Mouse (Mus musculus) heart, embryonic 11.5 days (tissue): ENCODE data around the gene Enox1. TPM values are rescaled to one million over a fixed set of nuclear protein-coding genes. Genes with fewer than 3 reads are reported as not detected.

Experiments
- ATAC-seq: fragments of 200-750 bp; cut with Nextera tagmentation; replicated peaks from 2 replicates; pipeline ENCODE4 v1.8.0; 2017; ENCODE audit warnings: moderate library complexity; ENCODE audit not compliant: insufficient number of reproducible peaks, low FRiP score, low TSS enrichment
- H3K27ac ChIP-seq: fragments of 300-500 bp; sonication (generic); 2 replicates; pipeline ENCODE4 v1.5.1; 2014; ENCODE audit warnings: mild to moderate bottlenecking, low read depth, low read length
- H3K27me3 ChIP-seq: fragments of 300-500 bp; sonication (generic); 2 replicates; pipeline ENCODE4 v1.6.1; 2014; ENCODE audit warnings: mild to moderate bottlenecking, low read length, mixed read lengths; ENCODE audit not compliant: control insufficient read depth, insufficient read depth
- H3K36me3 ChIP-seq: fragments of 300-500 bp; sonication (generic); 2 replicates; pipeline ENCODE4 v1.6.1; 2014; ENCODE audit warnings: mild to moderate bottlenecking, low read length, moderate library complexity, mixed read lengths; ENCODE audit not compliant: control insufficient read depth, insufficient read depth
- H3K4me1 ChIP-seq: fragments of 300-500 bp; sonication (generic); 2 replicates; pipeline ENCODE4 v1.6.1; 2014; ENCODE audit warnings: low read length; ENCODE audit not compliant: control insufficient read depth, insufficient read depth
- H3K4me2 ChIP-seq: fragments of 300-500 bp; sonication (generic); 2 replicates; pipeline ENCODE4 v1.6.1; 2014; ENCODE audit warnings: mild to moderate bottlenecking, moderate library complexity
- H3K4me3 ChIP-seq: fragments of 300-500 bp; sonication (generic); 2 replicates; pipeline ENCODE4 v1.5.1; 2014; ENCODE audit warnings: low read depth, low read length
- H3K9ac ChIP-seq: fragments of 300-500 bp; sonication (generic); 2 replicates; pipeline ENCODE4 v1.6.1; 2014; ENCODE audit warnings: mild to moderate bottlenecking, low read depth, low read length, moderate library complexity
- H3K9me3 ChIP-seq: fragments of 300-500 bp; sonication (generic); replicated peaks from 2 replicates; pipeline ENCODE4 v1.6.1; 2016; ENCODE audit warnings: low read length; ENCODE audit not compliant: control insufficient read depth
- WGBS: fragments of 180-500 bp; shearing (Covaris S2); extraction: QIAGEN DNeasy Blood & Tissue Kit; methylation state at CpG from one replicate; pipeline ENCODE4 v1.1.7; 2014; ENCODE audit not compliant: insufficient replicate concordance; 5-methylcytosine and 5-hydroxymethylcytosine counted together
- polyA plus RNA-seq: library from polyadenylated mRNA; unstranded; fragments of >200 nt; fragmentation: Nextera tagmentation; extraction: Ambion mirVana; gene quantifications from 2 replicates; pipeline ENCODE4 v1.2.1, GENCODE M21; 2014

Gene Enox1
- polyA plus RNA-seq, 1 experiment from 2014 or later: 2.3 TPM

DNA sequence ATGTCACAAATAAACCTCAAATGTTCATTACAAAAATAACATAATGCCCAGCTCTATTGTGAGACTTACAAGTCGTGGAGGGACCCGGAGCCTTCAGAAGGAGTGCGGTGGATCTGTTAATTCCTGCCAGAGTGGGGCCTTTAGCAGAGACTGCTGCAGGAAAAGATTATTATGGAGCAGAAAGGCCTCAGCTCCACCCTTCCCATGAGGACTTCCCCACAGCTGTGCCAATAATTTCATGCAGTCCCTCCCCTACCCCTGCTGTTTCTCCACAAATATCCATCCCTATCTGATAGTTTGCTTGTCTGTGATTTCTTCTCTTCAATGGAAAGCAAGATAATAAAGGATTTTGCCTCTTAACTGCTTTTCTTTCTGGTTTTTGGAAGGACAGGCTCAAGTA is 314.0 kb downstream of the Enox1 start:
- Histone ChIP-seq H3K4me3 (no peak overlapping the region), H3K4me1 (peaks cover 8% of the 10 kb centered on the region), H3K27ac (no peak overlapping the region), H3K27me3 (no peaks in the 10 kb centered on the region), H3K9me3 (no peaks in the 10 kb centered on the region), H3K9ac (no peak overlapping the region), H3K4me2 (no peak overlapping the region), H3K36me3 (no peaks in the 10 kb centered on the region)
- 87% methylated on average over 3 of the region's 3 CpGs for WGBS
- ATAC-seq: no peak

- Histone ChIP-seq H3K9me3 (no peaks in the 10 kb centered on the region), H3K4me1 (peaks cover 3% of the 10 kb centered on the region; the same call in 1 of the 2 replicates), H3K27me3 (no peaks in the 10 kb centered on the region), H3K4me3 (no peak overlapping the region), H3K36me3 (no peaks in the 10 kb centered on the region), H3K4me2 (no peak overlapping the region), H3K27ac (no peak overlapping the region), H3K9ac (no peak overlapping the region)
- 77% methylated on average over 4 of the region's 4 CpGs for WGBS
- ATAC-seq: no peak
Observed at GRCm38 (mm10) chr14:77473501-77473900, 316.9 kb downstream of the Enox1 start.

- Histone ChIP-seq H3K9ac (no peak overlapping the region), H3K9me3 (no peaks in the 10 kb centered on the region), H3K36me3 (no peaks in the 10 kb centered on the region), H3K4me1 (peaks cover 3% of the 10 kb centered on the region; the same call in 1 of the 2 replicates), H3K4me3 (no peak overlapping the region), H3K27ac (no peak overlapping the region), H3K4me2 (peak overlapping the region; percentile 8), H3K27me3 (no peaks in the 10 kb centered on the region)
- no peak for ATAC-seq
- WGBS: 34% methylated on average over 5 of the region's 5 CpGs
Observed at GRCm38 (mm10) chr14:77474026-77474425, 317.5 kb downstream of the Enox1 start.

DNA sequence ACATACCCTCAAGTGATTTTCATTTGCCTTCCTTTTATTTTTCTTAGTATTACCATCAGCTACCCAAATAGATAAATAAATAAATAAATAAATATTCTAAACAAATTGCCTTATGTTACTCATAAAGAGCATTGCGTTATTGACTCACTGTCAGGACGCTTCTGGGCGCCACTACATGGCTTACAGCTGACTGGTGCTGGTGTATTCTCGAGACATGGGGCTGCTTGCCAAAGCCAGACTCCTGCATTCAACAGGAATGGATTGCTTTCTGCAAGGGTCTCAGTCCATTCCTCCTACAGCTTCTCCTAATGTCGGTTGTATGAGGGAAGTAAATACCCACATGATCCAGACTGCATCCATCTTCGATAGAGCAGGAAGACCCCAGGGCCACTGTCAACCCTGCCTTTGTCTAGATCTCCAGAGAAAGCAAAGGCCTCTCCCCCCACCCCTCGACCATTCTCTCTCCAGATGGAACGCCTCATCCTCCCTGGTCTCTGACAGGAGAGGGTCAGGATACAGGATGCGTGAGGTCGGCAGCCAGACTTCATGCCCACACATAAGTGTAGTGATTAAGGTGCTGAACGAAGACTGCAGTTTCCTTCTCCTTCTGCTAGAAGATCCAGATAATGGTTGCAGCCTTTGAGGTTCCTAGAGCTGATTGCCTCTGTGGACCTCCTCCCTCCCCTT is 318.7 kb downstream of the Enox1 start:
- Histone ChIP-seq H3K27ac (no peak overlapping the region), H3K9me3 (no peaks in the 10 kb centered on the region), H3K9ac (no peak overlapping the region), H3K36me3 (no peaks in the 10 kb centered on the region), H3K4me3 (no peak overlapping the region), H3K4me2 (no peak overlapping the region), H3K4me1 (peaks cover 3% of the 10 kb centered on the region; the same call in 1 of the 2 replicates), H3K27me3 (no peaks in the 10 kb centered on the region)
- ATAC-seq: no peak
- WGBS: 59% methylated on average over 11 of the region's 11 CpGs

DNA sequence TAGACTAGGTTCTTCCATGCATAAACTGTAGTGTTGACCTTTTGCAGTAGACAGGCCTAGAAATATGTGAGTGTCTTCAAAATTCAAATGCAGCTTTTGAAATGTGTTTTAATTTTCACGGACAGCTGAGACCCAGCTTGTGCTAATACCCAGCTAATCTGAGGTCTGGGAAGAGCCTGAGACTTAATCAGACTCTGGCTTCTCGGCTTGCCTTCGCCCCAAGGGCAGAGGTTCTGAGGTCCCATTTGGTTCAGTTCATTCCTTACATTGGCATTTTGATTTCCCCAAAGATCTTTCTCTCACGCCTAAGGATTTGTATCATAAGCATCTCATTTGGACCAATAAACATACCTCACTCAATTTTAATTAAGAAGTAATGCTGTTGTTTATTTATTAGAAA is 321.1 kb downstream of the Enox1 start:
- Histone ChIP-seq H3K36me3 (no peaks in the 10 kb centered on the region), H3K27ac (no peak overlapping the region), H3K9ac (no peak overlapping the region), H3K4me3 (no peak overlapping the region), H3K27me3 (no peaks in the 10 kb centered on the region), H3K9me3 (no peaks in the 10 kb centered on the region), H3K4me1 (peaks cover 3% of the 10 kb centered on the region; the same call in 1 of the 2 replicates), H3K4me2 (no peak overlapping the region)
- 79% methylated on average over 4 of the region's 4 CpGs for WGBS
- ATAC-seq: no peak

DNA sequence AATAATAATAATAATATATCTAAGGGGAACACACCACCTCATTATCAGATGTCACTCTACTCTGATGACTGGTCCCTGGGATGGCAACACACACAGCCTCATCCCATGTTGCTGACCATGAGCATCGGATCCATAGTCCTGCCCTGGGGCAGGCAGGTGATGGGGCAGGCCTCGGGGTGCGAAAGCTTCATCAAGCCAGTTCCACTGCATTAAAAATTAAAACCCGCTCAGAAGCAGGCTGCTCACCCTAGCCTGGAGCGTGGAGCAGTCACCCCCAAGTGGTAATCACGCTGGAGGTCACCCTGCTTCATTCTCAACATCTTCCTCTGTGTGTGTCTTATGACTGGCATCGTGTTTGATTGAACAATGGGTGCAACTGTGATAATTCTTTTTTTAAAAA is 321.6 kb downstream of the Enox1 start:
- ATAC-seq: no peak
- no peak overlapping the region for H3K4me2 ChIP-seq
- H3K36me3 ChIP-seq: no peaks in the 10 kb centered on the region
- peaks cover 3% of the 10 kb centered on the region; the same call in 1 of the 2 replicates for H3K4me1 ChIP-seq
- H3K9me3 ChIP-seq: no peaks in the 10 kb centered on the region
- H3K9ac ChIP-seq: no peak overlapping the region
- 85% methylated on average over 7 of the region's 7 CpGs for WGBS
- H3K4me3 ChIP-seq: no peak overlapping the region
- H3K27ac ChIP-seq: no peak overlapping the region
- H3K27me3 ChIP-seq: no peaks in the 10 kb centered on the region

- no peaks in the 10 kb centered on the region for H3K36me3 ChIP-seq
- H3K9ac ChIP-seq: no peak overlapping the region
- ATAC-seq: no peak
- H3K27ac ChIP-seq: no peak overlapping the region
- no peaks in the 10 kb centered on the region for H3K9me3 ChIP-seq
- no peak overlapping the region for H3K4me2 ChIP-seq
- no peak overlapping the region for H3K4me3 ChIP-seq
- 92% methylated on average over 8 of the region's 8 CpGs for WGBS
- peaks cover 2% of the 10 kb centered on the region; the same call in 1 of the 2 replicates for H3K4me1 ChIP-seq
- no peaks in the 10 kb centered on the region for H3K27me3 ChIP-seq
Observed at GRCm38 (mm10) chr14:77478692-77479091, 322.1 kb downstream of the Enox1 start.

DNA sequence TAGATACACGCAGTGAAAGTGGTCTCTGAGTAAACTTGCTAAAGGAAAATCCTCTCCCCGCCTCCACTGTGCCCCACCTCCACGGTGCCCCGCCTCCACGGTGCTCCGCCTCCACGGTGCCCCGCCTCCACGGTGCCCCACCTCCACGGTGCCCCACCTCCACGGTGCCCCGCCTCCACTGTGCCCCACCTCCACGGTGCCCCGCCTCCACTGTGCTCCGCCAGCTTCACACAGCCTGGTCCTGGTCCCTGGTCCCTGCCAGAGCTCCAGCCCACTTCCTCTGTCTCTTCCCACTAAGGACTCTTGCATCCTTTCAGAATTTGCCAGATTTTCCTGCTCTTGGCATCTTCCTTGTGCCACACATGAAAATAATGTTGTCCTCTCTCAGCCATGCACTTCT is 326.5 kb downstream of the Enox1 start:
- no peaks in the 10 kb centered on the region for H3K9me3 ChIP-seq

GRCm38 (mm10) chr14:77484951-77485447 is 328.4 kb downstream of the Enox1 start:
- Histone ChIP-seq H3K9ac (no peak overlapping the region), H3K9me3 (no peaks in the 10 kb centered on the region), H3K27ac (no peak overlapping the region), H3K4me1 (no peaks in the 10 kb centered on the region), H3K27me3 (no peaks in the 10 kb centered on the region), H3K4me2 (no peak overlapping the region), H3K4me3 (no peak overlapping the region), H3K36me3 (no peaks in the 10 kb centered on the region)
- no peak for ATAC-seq
- WGBS: 77% methylated on average over 8 of the region's 8 CpGs

More for the DNA sequence above, 326.5 kb downstream of the Enox1 start:
- no peaks in the 10 kb centered on the region for H3K27me3 ChIP-seq
- no peaks in the 10 kb centered on the region for H3K4me1 ChIP-seq
- no peak overlapping the region for H3K27ac ChIP-seq
- H3K9ac ChIP-seq: no peak overlapping the region
- no peak overlapping the region for H3K4me3 ChIP-seq
- ATAC-seq: no peak
- WGBS: 34% methylated on average over 15 of the region's 15 CpGs
- no peaks in the 10 kb centered on the region for H3K36me3 ChIP-seq
- H3K4me2 ChIP-seq: no peak overlapping the region
